Mouse (Mus musculus): ENCODE results near the gene Dus2.

Gene Dus2

GRCm38 (mm10) chr8:106076612-106077011 lies 85.5 kb downstream of the Dus2 start:
- no peak for DNase-seq (ENCODE audit: low spot score in 2 of 2)

GRCm38 (mm10) chr8:106077452-106078067 lies 86.4 kb downstream of the Dus2 start:
- DNase-seq (ENCODE audit: low spot score in 2 of 2): no peak

GRCm38 (mm10) chr8:106102321-106102720 lies 111.2 kb downstream of the Dus2 start:
- DNase-seq (ENCODE audit: low spot score in 2 of 2): no peak

Measured in frontal cortex, postnatal 25 days (tissue).